Mouse (Mus musculus): ENCODE data around the gene Yme1l1. TPM values are rescaled to one million over a fixed set of nuclear protein-coding genes. Genes with fewer than 3 reads are reported as not detected.

Gene Yme1l1
- 1.9 and 7.5 TPM in 2 replicates for polyA plus RNA-seq (2012; rRNA removed; ENCODE audit: low replicate concordance)

GRCm38 (mm10) chr2:23155777-23156607, at the start of gene Yme1l1, which contains the start of gene Mastl:
Gene Yme1l1, plus strand, starts transcription at chr2:23156369.
Gene Mastl, minus strand, starts transcription at chr2:23156024.

GRCm38 (mm10) chr2:23207070-23207526, 50.9 kb downstream of the Yme1l1 start, which contains the start of gene 4931423N10Rik:
Gene 4931423N10Rik, plus strand, starts transcription at chr2:23207476.

Other genes with a start within 250 kb of the Yme1l1 start
- 92.3 and 94.8 TPM in 2 replicates for gene Abi1, start 116.1 kb upstream of the Yme1l1 start, polyA plus RNA-seq (2012; rRNA removed; ENCODE audit: low replicate concordance)
- gene Acbd5, start 88.2 kb upstream of the Yme1l1 start, polyA plus RNA-seq (2012; rRNA removed; ENCODE audit: low replicate concordance): 5.1 and 12.2 TPM in 2 replicates
- gene Mastl, start 345 bp upstream of the Yme1l1 start, polyA plus RNA-seq (2012; rRNA removed; ENCODE audit: low replicate concordance): 0.04 and 0.19 TPM in 2 replicates
- not detected in 2 replicates for gene 4931423N10Rik, start 51.1 kb downstream of the Yme1l1 start, polyA plus RNA-seq (2012; rRNA removed; ENCODE audit: low replicate concordance)
- gene Nxph2, start 164.9 kb downstream of the Yme1l1 start, polyA plus RNA-seq (2012; rRNA removed; ENCODE audit: low replicate concordance): not detected in 2 replicates